Mouse (Mus musculus) heart, adult 11 months (tissue): ENCODE data around the gene N4bp2l1.
A peak's percentile ranks its signal among the peaks of the same experiment; 100 is the strongest.

Experiments used
- DNase-seq: peaks from one replicate; pipeline ENCODE4 v3.0.0; 2022

Gene N4bp2l1

DNA sequence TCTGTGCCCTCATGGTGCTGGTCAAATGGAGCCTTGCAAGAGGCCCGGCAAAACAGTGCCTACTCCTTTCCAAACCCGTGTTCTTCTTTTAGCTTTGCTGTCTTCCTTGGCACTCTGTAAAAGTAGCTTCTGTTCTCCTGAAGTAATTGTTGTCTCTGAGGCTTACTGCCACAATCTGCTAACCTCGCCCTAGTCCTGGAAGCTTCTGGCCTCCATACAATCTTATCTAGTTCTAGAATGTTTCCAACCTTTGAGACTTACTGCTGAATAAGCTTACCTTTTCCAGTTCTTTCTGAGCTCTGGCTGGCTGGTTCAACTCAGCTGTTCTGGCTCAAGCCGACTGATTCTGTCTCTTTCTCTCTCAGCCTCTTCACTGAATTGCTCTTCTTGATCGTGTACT lies 35.2 kb downstream of the N4bp2l1 start:
- peak; percentile 78 for DNase-seq

DNA sequence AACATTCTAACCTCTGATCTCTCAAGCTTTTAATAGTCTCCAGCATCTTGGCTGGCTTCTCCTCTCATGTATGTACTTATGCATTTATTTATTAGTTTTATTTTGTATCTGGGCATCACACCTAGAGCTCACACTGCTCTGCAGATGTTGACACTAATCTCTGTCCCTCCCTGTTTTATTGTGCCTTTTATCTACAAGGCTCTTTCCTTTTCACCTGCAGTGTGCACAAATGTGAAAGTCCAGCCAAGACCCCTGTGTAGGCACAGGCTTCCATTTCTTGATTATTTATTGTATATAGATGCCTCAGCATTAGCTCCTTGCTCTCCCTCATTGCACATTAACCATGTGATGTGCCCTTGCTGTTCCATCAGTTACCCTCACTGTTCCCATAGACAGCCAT lies 35.6 kb downstream of the N4bp2l1 start:
- DNase-seq: no peak

DNA sequence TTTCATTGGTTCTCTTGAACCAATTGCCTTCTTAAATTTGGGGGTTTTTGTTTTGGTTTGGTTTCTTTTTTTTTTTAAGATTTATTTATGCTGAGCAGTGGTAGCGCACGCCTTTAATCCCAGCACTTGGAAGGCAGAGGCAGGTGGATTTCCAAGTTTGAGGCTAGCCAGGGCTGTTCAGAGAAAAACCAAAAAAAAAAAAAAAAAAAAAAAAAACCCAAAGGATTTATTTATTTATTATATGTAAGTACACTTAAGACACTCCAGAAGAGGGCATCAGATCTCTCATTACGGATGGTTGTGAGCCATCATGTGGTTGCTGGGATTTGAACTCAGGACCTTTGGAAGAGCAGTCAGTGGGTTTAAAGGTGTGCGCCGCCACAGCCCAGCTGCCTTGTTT lies 36.1 kb downstream of the N4bp2l1 start:
- peak; percentile 6 for DNase-seq

DNA sequence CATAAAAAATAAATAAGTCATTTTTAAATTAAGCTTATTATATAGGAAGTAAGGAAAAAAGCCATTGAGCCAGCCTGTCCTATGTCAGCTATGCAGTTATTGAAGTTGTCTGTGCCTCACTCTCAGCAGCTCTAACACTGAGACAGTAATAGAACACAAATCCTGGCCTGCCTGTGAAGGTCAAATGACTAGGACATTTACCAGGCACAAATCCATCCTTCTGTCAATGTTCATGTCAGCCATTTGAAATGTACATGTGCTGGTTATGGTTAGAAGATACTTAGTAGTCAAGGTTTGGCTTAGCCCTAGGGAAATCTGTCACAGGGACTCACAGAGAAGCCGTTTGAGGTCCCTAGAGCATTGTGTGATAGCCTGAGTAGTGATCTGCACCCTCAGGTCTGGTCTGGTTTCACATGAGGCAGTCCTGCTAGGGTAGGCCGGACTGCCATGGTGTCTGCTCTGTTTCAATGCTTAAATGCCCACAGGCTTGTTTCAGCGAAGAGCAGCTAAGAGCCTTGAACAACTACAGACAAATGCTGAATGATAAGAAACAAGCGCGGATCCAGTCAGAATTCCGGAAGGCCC lies 37.4 kb downstream of the N4bp2l1 start:
- DNase-seq: peak; percentile 68

DNA sequence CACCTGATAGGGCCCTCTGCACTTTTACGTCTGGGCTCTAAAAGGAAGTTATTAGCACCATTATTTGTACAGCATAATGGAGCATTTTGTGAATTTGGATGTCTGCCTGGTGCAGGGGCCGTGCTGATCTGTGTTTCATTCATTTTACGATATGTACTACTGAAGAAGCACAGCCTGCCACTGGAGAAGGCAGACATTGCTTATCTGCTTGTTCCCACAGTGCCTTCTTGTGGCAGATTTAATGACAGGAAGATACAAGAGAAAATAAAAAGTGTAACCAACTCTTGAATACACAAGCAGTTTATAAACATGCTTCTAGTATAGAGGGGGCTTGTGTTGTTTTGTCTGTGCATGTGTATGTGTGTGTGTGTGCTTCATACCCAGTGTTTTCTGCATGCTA lies 45.4 kb downstream of the N4bp2l1 start:
- no peak for DNase-seq

DNA sequence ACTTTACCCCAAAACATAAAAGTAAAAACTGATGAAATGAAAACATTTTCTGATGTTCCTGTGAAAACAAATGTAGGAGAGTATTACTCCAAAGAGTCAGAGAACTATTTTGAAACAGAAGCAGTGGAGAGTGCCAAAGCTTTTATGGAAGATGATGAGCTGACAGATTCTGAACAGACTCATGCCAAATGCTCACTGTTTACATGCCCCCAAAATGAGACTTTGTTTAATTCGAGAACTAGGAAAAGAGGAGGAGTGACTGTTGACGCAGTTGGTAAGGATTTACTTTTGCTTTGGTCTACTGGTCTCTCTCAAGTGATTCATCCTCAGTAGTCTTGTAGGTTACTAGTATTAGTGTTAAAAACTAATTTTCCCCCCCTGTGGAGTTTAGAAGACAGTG lies 53.8 kb downstream of the N4bp2l1 start:
- peak; percentile 21 for DNase-seq

DNA sequence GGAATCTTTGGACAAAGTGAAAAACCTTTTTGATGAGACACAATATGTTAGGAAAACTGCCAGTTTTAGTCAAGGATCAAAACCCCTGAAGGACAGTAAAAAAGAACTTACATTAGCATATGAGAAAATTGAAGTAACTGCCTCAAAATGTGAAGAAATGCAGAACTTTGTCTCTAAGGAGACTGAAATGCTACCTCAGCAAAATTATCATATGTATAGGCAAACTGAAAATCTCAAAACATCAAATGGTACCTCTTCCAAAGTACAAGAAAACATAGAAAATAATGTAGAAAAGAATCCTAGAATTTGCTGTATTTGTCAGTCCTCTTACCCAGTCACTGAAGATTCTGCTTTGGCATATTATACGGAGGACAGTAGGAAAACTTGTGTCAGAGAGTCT lies 55.7 kb downstream of the N4bp2l1 start:
- no peak for DNase-seq

DNA sequence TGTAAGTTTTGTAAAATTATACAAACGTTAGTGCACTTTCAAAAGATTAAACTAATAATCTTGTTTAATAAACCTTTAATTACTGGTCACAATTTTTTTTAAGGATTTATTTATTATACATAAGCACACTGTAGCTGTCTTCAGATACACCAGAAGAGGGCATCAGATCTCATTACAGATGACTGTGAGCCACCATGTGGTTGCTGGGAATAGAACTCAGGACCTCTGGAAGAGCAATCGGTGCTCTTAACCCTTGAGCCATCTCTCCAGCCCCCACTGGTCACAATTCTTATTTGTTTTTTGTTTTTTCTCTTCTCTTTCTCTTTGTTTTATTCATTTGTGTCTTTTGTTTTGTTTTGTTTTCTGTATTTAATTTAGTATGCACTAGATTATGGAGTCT lies 71.7 kb downstream of the N4bp2l1 start:
- DNase-seq: peak; percentile 13

DNA sequence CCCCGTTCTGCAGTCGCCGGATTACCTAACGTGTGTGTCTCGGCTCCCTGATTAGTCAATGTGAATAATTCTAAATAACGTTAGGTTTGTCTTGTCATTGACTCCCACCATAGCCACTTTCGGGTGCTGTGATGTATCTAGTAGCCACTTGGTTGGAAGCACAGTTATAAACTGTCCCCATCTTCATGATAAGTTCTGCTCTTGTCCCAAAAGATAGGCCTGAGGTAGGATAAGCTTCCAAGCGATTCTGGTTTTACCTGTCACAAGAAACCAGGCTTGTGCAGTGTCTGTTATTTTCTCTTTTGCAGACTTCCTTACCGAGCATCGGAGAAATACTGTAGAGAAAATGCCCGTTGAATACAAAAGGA lies 74.1 kb downstream of the N4bp2l1 start:
- DNase-seq: no peak

DNA sequence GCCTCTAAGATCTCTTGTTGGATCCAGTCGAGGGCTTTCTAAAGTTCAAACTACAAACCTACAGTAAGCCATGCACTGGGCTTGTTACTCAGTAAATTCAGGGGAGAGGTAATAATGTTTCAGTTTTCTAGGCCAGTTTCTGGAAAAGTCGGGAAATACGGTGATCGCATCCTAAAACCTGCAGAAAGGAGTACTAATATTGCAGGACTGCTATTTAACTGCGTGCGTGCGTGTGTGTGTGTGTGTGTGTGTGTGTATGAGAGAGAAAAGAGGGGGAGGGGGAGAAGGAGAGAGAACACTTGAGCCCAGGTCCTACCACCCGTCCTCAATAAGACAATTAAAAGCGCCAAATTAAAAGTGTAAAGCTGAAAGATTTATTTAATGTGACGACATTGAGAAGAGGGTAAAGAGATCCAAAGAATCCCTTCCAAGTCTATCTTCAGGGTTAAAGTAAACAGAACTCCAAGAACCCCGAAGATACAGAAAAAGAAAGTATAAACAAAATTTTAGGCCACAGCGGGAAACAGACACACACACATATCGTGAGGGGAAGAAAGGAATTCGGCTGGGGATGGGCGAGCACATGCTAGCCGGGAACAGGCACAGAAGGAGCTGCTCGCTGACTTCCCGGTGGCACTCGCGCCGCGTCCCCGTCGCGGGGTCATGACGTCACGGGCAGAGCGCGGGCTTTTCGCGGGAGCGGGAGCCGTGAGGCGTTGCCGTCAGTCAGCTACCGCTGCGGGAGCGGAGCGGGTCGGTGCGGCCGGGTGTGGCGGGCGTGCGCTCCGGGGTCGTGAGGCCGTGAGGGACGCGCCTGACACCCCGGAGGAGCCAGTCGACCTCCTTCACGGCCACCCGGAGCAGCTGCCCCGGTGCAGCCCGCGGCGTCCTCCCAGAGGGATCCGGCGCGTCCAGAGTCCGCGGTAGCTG lies 74.8 kb downstream of the N4bp2l1 start, which contains the start of gene Brca2:
Gene Brca2 (plus strand): TSS at position 694 of the 930 bp plus-strand sequence.
- peak; percentile 98 for DNase-seq
